ENCODE assay signal across 9 mouse cellular contexts in the genomic region with DNA sequence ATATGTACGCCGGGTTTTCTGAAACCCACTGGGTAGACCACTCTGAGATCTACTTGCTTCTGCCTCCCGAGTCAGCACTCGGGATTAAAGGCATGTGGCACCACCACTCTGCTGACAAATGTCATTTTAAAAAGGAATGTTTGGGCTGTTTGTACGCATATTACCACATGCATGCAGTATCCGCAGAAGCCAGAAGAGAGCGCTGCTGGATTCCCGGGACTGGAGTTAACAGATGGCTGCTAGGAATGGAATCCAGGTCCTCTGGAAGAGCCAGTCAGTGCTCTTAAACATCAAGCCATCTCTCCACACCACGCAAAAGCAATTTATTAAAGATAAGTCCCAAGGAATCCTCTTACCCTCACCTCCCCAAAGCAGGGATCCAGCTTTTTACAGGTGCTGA. TPM values are rescaled to one million over a fixed set of nuclear protein-coding genes. Genes with fewer than 3 reads are reported as not detected.
DNase-seq lines count a peak whose midpoint lies in the region; ATAC-seq and TF ChIP-seq lines count a peak whose summit lies in the region.
"Had no signal": no experiment of that assay in that cellular context is flagged by ENCODE, and none has a peak within 500 bp of the region (broad histone marks: within the 10 kb centered on the region; RNA-seq: fewer than 3 reads in every experiment).

No protein-coding gene starts in this region.

- H3K27me3 ChIP-seq in forebrain, postnatal 0 days (ENCODE audit: insufficient read depth, low read length), result no peaks in the 10 kb centered on the region
- H3K27me3 ChIP-seq in forebrain, embryonic 12.5 days, result no peaks in the 10 kb centered on the region
- H3K27me3 ChIP-seq in liver, adult 2 months (ENCODE audit: control insufficient read depth, insufficient read depth, low read length), result no peaks in the 10 kb centered on the region
- no peaks in the 10 kb centered on the region for H3K27me3 ChIP-seq in liver, embryonic 11.5 days (replicated peaks; ENCODE audit: control insufficient read depth, insufficient read depth, low read length)
- no peaks in the 10 kb centered on the region for H3K27me3 ChIP-seq in embryonic facial prominence, embryonic 10.5 days (replicated peaks; ENCODE audit: low read depth, poor library complexity, severe bottlenecking)
- H3K27me3 ChIP-seq: limb, embryonic 12.5 days had no signal

- H3K9me3 ChIP-seq in forebrain, postnatal 0 days (ENCODE audit: low read length), result no peaks in the 10 kb centered on the region
- no peaks in the 10 kb centered on the region for H3K9me3 ChIP-seq in forebrain, embryonic 12.5 days
- H3K9me3 ChIP-seq in liver, embryonic 11.5 days (ENCODE audit: control insufficient read depth, low read length), result no peaks in the 10 kb centered on the region
- no peaks in the 10 kb centered on the region for H3K9me3 ChIP-seq in embryonic facial prominence, embryonic 10.5 days
- H3K9me3 ChIP-seq: limb, embryonic 12.5 days had no signal

- ATAC-seq in forebrain, postnatal 0 days, result peak; percentile 38; the same call in 1 of the 2 replicates
- no peak for ATAC-seq in forebrain, embryonic 12.5 days (ENCODE audit: low FRiP score)
- no peak for ATAC-seq in liver, embryonic 11.5 days (replicated peaks; ENCODE audit: low FRiP score)
- no peak for ATAC-seq in erythroblast, adult 5-6 weeks (replicated peaks; ENCODE audit: low FRiP score, poor library complexity, severe bottlenecking)

- H3K4me3 ChIP-seq in forebrain, postnatal 0 days (ENCODE audit: low read depth, low read length), result no peak overlapping the region
- no peak overlapping the region for H3K4me3 ChIP-seq in forebrain, embryonic 12.5 days (replicated peaks)
- H3K4me3 ChIP-seq in liver, adult 2 months (ENCODE audit: insufficient read depth, low read depth, low read length), result no peak overlapping the region
- H3K4me3 ChIP-seq in liver, embryonic 11.5 days (ENCODE audit: low read depth, low read length), result no peak overlapping the region
- no peak overlapping the region for H3K4me3 ChIP-seq in embryonic facial prominence, embryonic 10.5 days
- H3K4me3 ChIP-seq: limb, embryonic 12.5 days had no signal

- H3K27ac ChIP-seq in forebrain, postnatal 0 days (ENCODE audit: low read depth, low read length), result no peak overlapping the region
- no peak overlapping the region for H3K27ac ChIP-seq in forebrain, embryonic 12.5 days
- no peak overlapping the region for H3K27ac ChIP-seq in liver, adult 2 months (replicated peaks; ENCODE audit: insufficient read depth, low read depth, low read length)
- no peak overlapping the region for H3K27ac ChIP-seq in liver, embryonic 11.5 days (ENCODE audit: low read depth, low read length)
- no peak overlapping the region for H3K27ac ChIP-seq in embryonic facial prominence, embryonic 10.5 days (replicated peaks)
- H3K27ac ChIP-seq: limb, embryonic 12.5 days had no signal

- TF ChIP-seq POLR2A in liver, adult 2 months (IDR thresholded peaks at IDR 0.05; ENCODE audit: extremely low read depth, insufficient read depth, low read length), result no peak

- TF ChIP-seq CTCF in forebrain, postnatal 0 days (IDR thresholded peaks at IDR 0.05; ENCODE audit: low read depth), result peak; percentile 56
- TF ChIP-seq CTCF in liver, adult 2 months (IDR thresholded peaks at IDR 0.05; ENCODE audit: low read depth, low read length), result peak; percentile 42; the same call in 1 of the 2 replicates

- no peaks in the 10 kb centered on the region for H3K4me1 ChIP-seq in forebrain, postnatal 0 days (ENCODE audit: insufficient read depth)
- no peaks in the 10 kb centered on the region for H3K4me1 ChIP-seq in forebrain, embryonic 12.5 days
- H3K4me1 ChIP-seq in liver, adult 2 months (ENCODE audit: control insufficient read depth, insufficient read depth, low read length), result no peaks in the 10 kb centered on the region
- H3K4me1 ChIP-seq in liver, embryonic 11.5 days (replicated peaks; ENCODE audit: control insufficient read depth, insufficient read depth, low read length), result no peaks in the 10 kb centered on the region
- no peaks in the 10 kb centered on the region for H3K4me1 ChIP-seq in embryonic facial prominence, embryonic 10.5 days
- H3K4me1 ChIP-seq: limb, embryonic 12.5 days had no signal

- no peaks in the 10 kb centered on the region for H3K79me2 ChIP-seq in liver, adult 2 months (ENCODE audit: control insufficient read depth, insufficient read depth, low read length)

- DNase-seq in forebrain, postnatal 0 days, result peak; percentile 52
- DNase-seq in liver, adult 2 months (ENCODE audit: extremely low read depth, low read depth, low spot score), result no peak
- no peak for DNase-seq in liver, embryonic 11.5 days (ENCODE audit: low spot score)
- DNase-seq in NIH3T3 (ENCODE audit: low read depth), result peak; percentile 34
- DNase-seq in embryonic facial prominence, embryonic 10.5 days (ENCODE audit: low spot score), result peak; percentile 43
- peak; percentile 46 for DNase-seq in retina, postnatal 1 day

- 66% methylated on average over 9 of the region's 9 CpGs for WGBS in forebrain, postnatal 0 days
- 77% methylated on average over 9 of the region's 9 CpGs for WGBS in forebrain, embryonic 12.5 days
- 85% methylated on average over 9 of the region's 9 CpGs for WGBS in liver, adult 2 months
- WGBS in liver, embryonic 11.5 days, result 79% methylated on average over 9 of the region's 9 CpGs
- 80% methylated on average over 9 of the region's 9 CpGs for WGBS in embryonic facial prominence, embryonic 10.5 days

- peaks cover 10% of the 10 kb centered on the region for H3K36me3 ChIP-seq in forebrain, postnatal 0 days (ENCODE audit: insufficient read depth)
- H3K36me3 ChIP-seq in forebrain, embryonic 12.5 days (replicated peaks), result peaks cover 38% of the 10 kb centered on the region
- peaks cover 20% of the 10 kb centered on the region for H3K36me3 ChIP-seq in liver, adult 2 months (ENCODE audit: control insufficient read depth, insufficient read depth, low read length)
- H3K36me3 ChIP-seq in liver, embryonic 11.5 days (ENCODE audit: control insufficient read depth, insufficient read depth, low read length), result peaks cover 18% of the 10 kb centered on the region
- peaks cover 57% of the 10 kb centered on the region for H3K36me3 ChIP-seq in embryonic facial prominence, embryonic 10.5 days (replicated peaks)

- H3K4me2 ChIP-seq in forebrain, postnatal 0 days (ENCODE audit: low read depth), result no peak overlapping the region
- H3K4me2 ChIP-seq in forebrain, embryonic 12.5 days, result no peak overlapping the region
- no peak overlapping the region for H3K4me2 ChIP-seq in liver, embryonic 11.5 days
- H3K4me2 ChIP-seq: limb, embryonic 12.5 days had no signal

- no peak overlapping the region for H3K9ac ChIP-seq in forebrain, postnatal 0 days
- no peak overlapping the region for H3K9ac ChIP-seq in forebrain, embryonic 12.5 days
- H3K9ac ChIP-seq in liver, adult 2 months (ENCODE audit: low read depth, low read length), result no peak overlapping the region
- no peak overlapping the region for H3K9ac ChIP-seq in liver, embryonic 11.5 days (ENCODE audit: low read depth, low read length)
- H3K9ac ChIP-seq: limb, embryonic 12.5 days had no signal

RNA-seq across cellular contexts. Expression of gene Ythdf2, which starts 31.4 kb away (rescaled TPM):
- total RNA-seq in forebrain, postnatal 0 days (2014; rRNA removed), result 77.3 and 83.9 TPM in 2 replicates
- 122 and 126 TPM in 2 replicates for polyA plus RNA-seq in forebrain, postnatal 0 days (2015; fragmentation: Nextera tagmentation; extraction: Ambion mirVana)
- 152 and 166 TPM in 2 replicates for polyA plus RNA-seq in forebrain, embryonic 12.5 days (2016; fragmentation: Nextera tagmentation; extraction: Ambion mirVana)
- total RNA-seq in liver, adult 2 months (2014; rRNA removed), result 11.2 and 13.5 TPM in 2 replicates
- polyA plus RNA-seq in liver, adult 2 months (2012; rRNA removed), result 10.5 and 13.1 TPM in 2 replicates
- 82.6 and 87.3 TPM in 2 replicates for polyA plus RNA-seq in liver, embryonic 11.5 days (2014; fragmentation: Nextera tagmentation; extraction: Ambion mirVana)
- polyA plus RNA-seq in embryonic facial prominence, embryonic 10.5 days (2016; fragmentation: Nextera tagmentation; extraction: Ambion mirVana), result 155 and 159 TPM in 2 replicates
- 14.0 and 16.1 TPM in 2 replicates for total RNA-seq in erythroblast, adult 5-6 weeks (2015; ENCODE audit: low replicate concordance)
- total RNA-seq in erythroblast, adult 5-6 weeks (2017; ENCODE audit: low replicate concordance), result 15.0 and 43.1 TPM in 2 replicates

RNA-seq across cellular contexts. Expression of gene Oprd1, which starts 36.4 kb away (rescaled TPM):
- total RNA-seq in forebrain, postnatal 0 days (2014; rRNA removed), result 1.5 and 1.6 TPM in 2 replicates
- polyA plus RNA-seq in forebrain, postnatal 0 days (2015; fragmentation: Nextera tagmentation; extraction: Ambion mirVana), result 0.23 and 0.53 TPM in 2 replicates
- 0.06 and 0.15 TPM in 2 replicates for polyA plus RNA-seq in forebrain, embryonic 12.5 days (2016; fragmentation: Nextera tagmentation; extraction: Ambion mirVana)
- total RNA-seq in liver, adult 2 months (2014; rRNA removed), result not detected in 2 replicates
- 0.02 TPM in 1 of 2 replicates, not detected in the other for polyA plus RNA-seq in liver, adult 2 months (2012; rRNA removed)
- 0.45 and 0.56 TPM in 2 replicates for polyA plus RNA-seq in liver, embryonic 11.5 days (2014; fragmentation: Nextera tagmentation; extraction: Ambion mirVana)
- 0.24 and 0.35 TPM in 2 replicates for polyA plus RNA-seq in embryonic facial prominence, embryonic 10.5 days (2016; fragmentation: Nextera tagmentation; extraction: Ambion mirVana)
- total RNA-seq in erythroblast, adult 5-6 weeks (2015; ENCODE audit: low replicate concordance), result not detected in 2 replicates
- total RNA-seq in erythroblast, adult 5-6 weeks (2017; ENCODE audit: low replicate concordance), result 0.09 and 0.14 TPM in 2 replicates

Comparison
In these comparisons a context has a peak if more than half of its experiments do, and no peak if none do; other contexts are left out.
1. DNase-seq: peak in forebrain, postnatal 0 days (single experiment), NIH3T3 (single experiment), embryonic facial prominence, embryonic 10.5 days (single experiment) and retina, postnatal 1 day (single experiment); none in liver, adult 2 months (single experiment) and liver, embryonic 11.5 days (single experiment).